Mouse (Mus musculus): Measurements from ENCODE around the gene Mageb4. TPM values are rescaled to one million over a fixed set of nuclear protein-coding genes. Genes with fewer than 3 reads are reported as not detected.

The Mageb4 gene
- polyA plus RNA-seq (2012; rRNA removed; ENCODE audit: low replicate concordance): not detected in 2 replicates

DNA sequence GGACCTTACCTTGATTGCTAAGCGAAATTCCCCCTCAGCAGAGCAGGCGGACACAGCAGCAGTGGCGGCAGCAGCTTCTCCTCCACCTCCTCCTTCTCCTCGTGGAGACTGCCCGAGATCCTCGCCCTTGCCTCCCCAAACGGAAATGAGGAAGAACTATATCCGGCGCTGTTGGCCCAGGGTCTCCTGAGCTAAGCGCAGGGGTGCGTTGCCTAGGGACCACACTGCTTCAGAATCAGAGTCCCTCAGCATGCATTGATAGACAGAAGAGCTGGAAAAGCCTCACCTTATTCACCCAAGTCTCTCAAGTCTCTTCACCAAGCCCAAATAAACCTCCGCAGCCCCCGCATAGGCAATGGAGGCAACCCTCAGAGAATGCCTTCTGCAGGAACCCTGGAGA lies at the start of gene Mageb4:
Mageb4 (minus strand) TSS at position 101 of the 400 bp plus-strand sequence.

Other genes with a start within 250 kb of the Mageb4 start
- gene Nr0b1, start 113.3 kb downstream of the Mageb4 start, polyA plus RNA-seq (2012; rRNA removed; ENCODE audit: low replicate concordance): not detected in 2 replicates

Data from mammary gland, adult 2 months (tissue).